Mouse (Mus musculus): ENCODE data around the gene Lcn4.

The Lcn4 gene

GRCm38 (mm10) chr2:26634629-26635488 lies 36.2 kb downstream of the Lcn4 start:
- no peak for DNase-seq (ENCODE audit: low read depth, low spot score)

- DNase-seq (ENCODE audit: low read depth, low spot score): no peak
Observed at GRCm38 (mm10) chr2:26633953-26634530, 37.0 kb downstream of the Lcn4 start.

- no peak for DNase-seq (ENCODE audit: low read depth, low spot score)
Observed at GRCm38 (mm10) chr2:26632541-26633395, 38.3 kb downstream of the Lcn4 start.

- no peak for DNase-seq (ENCODE audit: low read depth, low spot score)
Observed at GRCm38 (mm10) chr2:26628792-26629437, 42.2 kb downstream of the Lcn4 start.

GRCm38 (mm10) chr2:26627921-26628739 lies 43.0 kb downstream of the Lcn4 start, which contains the start of gene Fam69b:
TSS of gene Fam69b (plus strand) at chr2:26628457.
- no peak for DNase-seq (ENCODE audit: low read depth, low spot score)

- no peak for DNase-seq (ENCODE audit: low read depth, low spot score)
Observed at GRCm38 (mm10) chr2:26626081-26626480, 45.0 kb downstream of the Lcn4 start.

- no peak for DNase-seq (ENCODE audit: low read depth, low spot score)
Observed at GRCm38 (mm10) chr2:26625419-26625818, 45.7 kb downstream of the Lcn4 start.

GRCm38 (mm10) chr2:26622984-26623383 lies 48.1 kb downstream of the Lcn4 start:
- DNase-seq (ENCODE audit: low read depth, low spot score): no peak

- no peak for DNase-seq (ENCODE audit: low read depth, low spot score)
Observed at GRCm38 (mm10) chr2:26621246-26621645, 49.8 kb downstream of the Lcn4 start.

GRCm38 (mm10) chr2:26617928-26618327 lies 53.2 kb downstream of the Lcn4 start:
- no peak for DNase-seq (ENCODE audit: low read depth, low spot score)
